ENCODE assay signal across 21 mouse cellular contexts in the genomic region with DNA sequence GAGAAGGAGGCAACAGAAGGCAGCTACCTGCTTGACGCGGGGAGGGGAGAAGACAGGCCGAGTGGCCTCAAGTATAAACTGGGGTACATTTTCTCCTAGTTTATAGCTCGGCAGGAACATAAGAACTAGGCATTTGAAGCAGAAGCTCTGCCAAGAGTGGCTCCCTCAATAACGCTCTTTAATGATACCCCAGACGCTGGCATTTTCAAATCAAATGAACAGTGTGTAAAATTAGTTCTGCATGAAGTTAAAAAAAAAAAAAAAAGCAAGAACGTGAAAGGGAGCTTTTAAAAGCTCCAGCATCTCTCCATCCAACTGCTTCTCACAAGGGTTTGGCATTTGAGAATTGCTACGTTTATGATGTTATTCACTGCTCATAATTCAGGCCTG.
DNase-seq lines count a peak whose midpoint lies in the region; ATAC-seq and TF ChIP-seq lines count a peak whose summit lies in the region.
"Had no signal": no experiment of that assay in that cellular context is flagged by ENCODE, and none has a peak within 500 bp of the region (broad histone marks: within the 10 kb centered on the region; RNA-seq: fewer than 3 reads in every experiment).

No protein-coding gene starts in this region.

- TF ChIP-seq CTCF in left cerebral cortex, adult 2 months (IDR thresholded peaks at IDR 0.05): no peak
- no peak for TF ChIP-seq CTCF in olfactory bulb, adult 2 months (IDR thresholded peaks at IDR 0.05; ENCODE audit: insufficient read depth, low read depth, low read length)

- WGBS in embryonic facial prominence, embryonic 13.5 days: 33% methylated on average over 8 of the region's 8 CpGs
- 66% methylated on average over 8 of the region's 8 CpGs for WGBS in embryonic facial prominence, embryonic 10.5 days
- WGBS in neural tube, embryonic 12.5 days: 25% methylated on average over 8 of the region's 8 CpGs
- WGBS in olfactory bulb, adult 2 months: 27% methylated on average over 8 of the region's 8 CpGs

- no peak overlapping the region for H3K9ac ChIP-seq in embryonic facial prominence, embryonic 13.5 days
- no peak overlapping the region for H3K9ac ChIP-seq in neural tube, embryonic 12.5 days
- H3K9ac ChIP-seq: heart, embryonic 12.5 days; hindbrain, embryonic 12.5 days; liver, embryonic 14.5 days had no signal

- H3K4me3 ChIP-seq in embryonic facial prominence, embryonic 13.5 days: no peak overlapping the region
- H3K4me3 ChIP-seq in embryonic facial prominence, embryonic 10.5 days: no peak overlapping the region
- no peak overlapping the region for H3K4me3 ChIP-seq in left cerebral cortex, adult 2 months
- H3K4me3 ChIP-seq in neural tube, embryonic 12.5 days: no peak overlapping the region
- no peak overlapping the region for H3K4me3 ChIP-seq in olfactory bulb, adult 2 months (ENCODE audit: insufficient read depth, low read depth, low read length)
- H3K4me3 ChIP-seq: heart, embryonic 12.5 days; hindbrain, embryonic 12.5 days had no signal

- no peak overlapping the region for H3K4me2 ChIP-seq in embryonic facial prominence, embryonic 13.5 days
- 0 out of 2 replicates have a peak overlapping the region, but pooled peaks have one; percentile 3 for H3K4me2 ChIP-seq in neural tube, embryonic 12.5 days (replicated peaks)
- H3K4me2 ChIP-seq: heart, embryonic 12.5 days; hindbrain, embryonic 12.5 days had no signal

- DNase-seq in embryonic facial prominence, embryonic 10.5 days (ENCODE audit: low spot score): no peak
- no peak for DNase-seq in left cerebral cortex, adult 2 months (ENCODE audit: extremely low spot score in 1 of 2, low spot score in 2 of 2)
- DNase-seq in left cerebral cortex, postnatal 36 days (ENCODE audit: low spot score in 2 of 2): no peak
- DNase-seq in neural tube, embryonic 10.5 days (ENCODE audit: extremely low spot score, low spot score): no peak
- DNase-seq in urinary bladder, postnatal 36 days (ENCODE audit: low spot score in 2 of 2): no peak
- DNase-seq: adrenal gland, postnatal 10 days; cerebellum, adult 11 months; cerebellum, postnatal 10 days; gastrocnemius, postnatal 10 days; heart, postnatal 14 days; kidney, adult 9 months; kidney, postnatal 36 days; spleen, adult 18-20 months; thymus, adult 2 months had no signal

- intact Hi-C loops in left cerebral cortex, adult 2 months (cut with DNase I): loop anchor here (5.0 kb wide), 1 partner anchor 71 kb away; no protein-coding TSS in a partner anchor
- intact Hi-C loops in left cerebral cortex, postnatal 36 days (cut with DNase I): no loop called here

- H3K27me3 ChIP-seq in embryonic facial prominence, embryonic 13.5 days: no peaks in the 10 kb centered on the region
- H3K27me3 ChIP-seq in embryonic facial prominence, embryonic 10.5 days (replicated peaks; ENCODE audit: low read depth, poor library complexity, severe bottlenecking): no peaks in the 10 kb centered on the region
- H3K27me3 ChIP-seq in neural tube, embryonic 12.5 days (replicated peaks): no peaks in the 10 kb centered on the region
- H3K27me3 ChIP-seq: heart, embryonic 12.5 days; hindbrain, embryonic 12.5 days had no signal

- H3K4me1 ChIP-seq in embryonic facial prominence, embryonic 13.5 days: peaks cover 43% of the 10 kb centered on the region
- peaks cover 23% of the 10 kb centered on the region for H3K4me1 ChIP-seq in embryonic facial prominence, embryonic 10.5 days
- peaks cover 25% of the 10 kb centered on the region for H3K4me1 ChIP-seq in neural tube, embryonic 12.5 days
- H3K4me1 ChIP-seq in olfactory bulb, adult 2 months (ENCODE audit: control insufficient read depth, insufficient read depth, low read length): peaks cover 17% of the 10 kb centered on the region

- H3K27ac ChIP-seq in embryonic facial prominence, embryonic 13.5 days: peak overlapping the region; percentile 60; the same call in 1 of the 2 replicates
- H3K27ac ChIP-seq in embryonic facial prominence, embryonic 10.5 days (replicated peaks): no peak overlapping the region
- peak overlapping the region; percentile 36 for H3K27ac ChIP-seq in left cerebral cortex, adult 2 months
- no peak overlapping the region for H3K27ac ChIP-seq in neural tube, embryonic 12.5 days
- H3K27ac ChIP-seq in olfactory bulb, adult 2 months (ENCODE audit: insufficient read depth, low read depth, low read length): 0 out of 2 replicates have a peak overlapping the region, but pooled peaks have one; percentile 31
- H3K27ac ChIP-seq: hindbrain, embryonic 12.5 days; liver, embryonic 14.5 days had no signal

- no peaks in the 10 kb centered on the region for H3K9me3 ChIP-seq in embryonic facial prominence, embryonic 13.5 days
- H3K9me3 ChIP-seq in embryonic facial prominence, embryonic 10.5 days: no peaks in the 10 kb centered on the region
- H3K9me3 ChIP-seq in neural tube, embryonic 12.5 days: no peaks in the 10 kb centered on the region
- H3K9me3 ChIP-seq: heart, embryonic 12.5 days; hindbrain, embryonic 12.5 days had no signal

- no peak for TF ChIP-seq POLR2A in olfactory bulb, adult 2 months (IDR thresholded peaks at IDR 0.05; ENCODE audit: insufficient read depth, low read depth, low read length)

- H3K36me3 ChIP-seq in embryonic facial prominence, embryonic 13.5 days: no peaks in the 10 kb centered on the region
- H3K36me3 ChIP-seq in embryonic facial prominence, embryonic 10.5 days (replicated peaks): no peaks in the 10 kb centered on the region
- no peaks in the 10 kb centered on the region for H3K36me3 ChIP-seq in neural tube, embryonic 12.5 days
- H3K36me3 ChIP-seq: heart, embryonic 12.5 days; hindbrain, embryonic 12.5 days had no signal

- ATAC-seq in embryonic facial prominence, embryonic 13.5 days (ENCODE audit: insufficient number of reproducible peaks, insufficient read depth, low FRiP score, low TSS enrichment, low read depth): no peak
- ATAC-seq in neural tube, embryonic 12.5 days (ENCODE audit: low FRiP score, low read depth): 0 out of 2 replicates have a peak, but pooled peaks have one; percentile 21
- ATAC-seq: midbrain, embryonic 16.5 days had no signal

Comparison
In these comparisons a context has a peak if more than half of its experiments do, and no peak if none do; other contexts are left out.
1. H3K27ac ChIP-seq: peak in embryonic facial prominence, embryonic 13.5 days (single experiment), left cerebral cortex, adult 2 months (single experiment) and olfactory bulb, adult 2 months (single experiment); none in embryonic facial prominence, embryonic 10.5 days (single experiment) and neural tube, embryonic 12.5 days (single experiment).